ENCODE assay signal across 27 mouse cellular contexts in the genomic region with DNA sequence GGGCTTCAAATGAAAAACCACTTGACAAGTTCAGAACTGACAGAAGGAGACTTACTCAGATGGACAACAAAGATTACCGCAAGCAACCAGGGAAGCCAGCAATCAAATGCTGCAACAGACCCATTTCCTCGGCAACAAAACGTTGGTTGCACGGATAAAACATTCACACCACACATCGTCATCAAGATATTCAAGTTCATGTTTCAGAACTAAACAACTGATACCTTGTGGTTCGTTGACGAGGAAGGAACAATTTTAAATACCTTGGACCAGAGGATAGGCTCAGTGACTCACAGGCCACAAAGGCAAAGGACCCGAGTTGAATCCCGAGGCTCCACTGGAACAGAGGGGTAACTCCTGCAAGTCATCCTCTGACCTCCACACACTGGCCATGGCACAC.
DNase-seq lines count a peak whose midpoint lies in the region; ATAC-seq and TF ChIP-seq lines count a peak whose summit lies in the region.
"Had no signal": no experiment of that assay in that cellular context is flagged by ENCODE, and none has a peak within 500 bp of the region (broad histone marks: within the 10 kb centered on the region; RNA-seq: fewer than 3 reads in every experiment).

No protein-coding gene starts in this region.

- H3K9ac ChIP-seq in hindbrain, embryonic 13.5 days = no peak overlapping the region
- H3K9ac ChIP-seq in hindbrain, embryonic 14.5 days = no peak overlapping the region
- no peak overlapping the region for H3K9ac ChIP-seq in neural tube, embryonic 15.5 days (replicated peaks)
- H3K9ac ChIP-seq: forebrain, embryonic 13.5 days; heart, embryonic 12.5 days; heart, embryonic 15.5 days; hindbrain, embryonic 15.5 days had no signal

- H3K9me3 ChIP-seq in hindbrain, embryonic 13.5 days = no peaks in the 10 kb centered on the region
- no peaks in the 10 kb centered on the region for H3K9me3 ChIP-seq in hindbrain, embryonic 14.5 days (ENCODE audit: control insufficient read depth, low read length)
- H3K9me3 ChIP-seq in G1E (replicated peaks) = peaks cover 4% of the 10 kb centered on the region; the same call in 1 of the 2 replicates
- no peaks in the 10 kb centered on the region for H3K9me3 ChIP-seq in neural tube, embryonic 15.5 days (replicated peaks)
- H3K9me3 ChIP-seq: forebrain, embryonic 10.5 days; forebrain, embryonic 13.5 days; heart, embryonic 12.5 days; heart, embryonic 15.5 days; hindbrain, embryonic 10.5 days; hindbrain, embryonic 15.5 days had no signal

- no peaks in the 10 kb centered on the region for H3K36me3 ChIP-seq in hindbrain, embryonic 13.5 days
- no peaks in the 10 kb centered on the region for H3K36me3 ChIP-seq in hindbrain, embryonic 14.5 days (replicated peaks; ENCODE audit: control insufficient read depth, insufficient read depth)
- no peaks in the 10 kb centered on the region for H3K36me3 ChIP-seq in G1E (replicated peaks)
- H3K36me3 ChIP-seq in neural tube, embryonic 15.5 days = no peaks in the 10 kb centered on the region
- H3K36me3 ChIP-seq: forebrain, embryonic 10.5 days; heart, embryonic 12.5 days; heart, embryonic 15.5 days; hindbrain, embryonic 10.5 days; hindbrain, embryonic 15.5 days had no signal

- H3K27ac ChIP-seq in hindbrain, embryonic 13.5 days = no peak overlapping the region
- no peak overlapping the region for H3K27ac ChIP-seq in hindbrain, embryonic 14.5 days
- no peak overlapping the region for H3K27ac ChIP-seq in neural tube, embryonic 15.5 days (replicated peaks)
- H3K27ac ChIP-seq: forebrain, embryonic 10.5 days; forebrain, embryonic 13.5 days; heart, embryonic 15.5 days; hindbrain, embryonic 10.5 days; hindbrain, embryonic 15.5 days had no signal

- no peak for DNase-seq in hindbrain, embryonic 14.5 days (ENCODE audit: low spot score)
- no peak for DNase-seq in G1E (ENCODE audit: low spot score)
- no peak for DNase-seq in kidney, adult 11 months
- no peak for DNase-seq in right cerebral cortex, adult 18-20 months
- DNase-seq: adrenal gland, postnatal 10 days; B cell, adult 2 months; cerebellum, adult 11 months; cerebellum, adult 2 months; cerebellum, adult 9-11 months; cerebellum, postnatal 25 days; gastrocnemius, postnatal 10 days; gastrocnemius, postnatal 36 days; heart, adult 11 months; heart, postnatal 10 days; heart, postnatal 36 days had no signal

- H3K4me1 ChIP-seq in hindbrain, embryonic 13.5 days (replicated peaks) = no peaks in the 10 kb centered on the region
- H3K4me1 ChIP-seq in hindbrain, embryonic 14.5 days (replicated peaks; ENCODE audit: control insufficient read depth, insufficient read depth, low read length) = no peaks in the 10 kb centered on the region
- H3K4me1 ChIP-seq in G1E (ENCODE audit: insufficient read depth, low read depth, low read length) = peaks cover 18% of the 10 kb centered on the region
- no peaks in the 10 kb centered on the region for H3K4me1 ChIP-seq in neural tube, embryonic 15.5 days
- H3K4me1 ChIP-seq: forebrain, embryonic 10.5 days; forebrain, embryonic 13.5 days; heart, embryonic 12.5 days; heart, embryonic 15.5 days; hindbrain, embryonic 10.5 days; hindbrain, embryonic 15.5 days had no signal

- no peak for TF ChIP-seq CTCF in G1E (IDR thresholded peaks at IDR 0.05; ENCODE audit: low read depth, low read length)

- no peaks in the 10 kb centered on the region for H3K27me3 ChIP-seq in hindbrain, embryonic 13.5 days
- no peaks in the 10 kb centered on the region for H3K27me3 ChIP-seq in hindbrain, embryonic 14.5 days (ENCODE audit: control insufficient read depth, insufficient read depth, low read length)
- no peaks in the 10 kb centered on the region for H3K27me3 ChIP-seq in G1E (ENCODE audit: insufficient read depth, low read length)
- H3K27me3 ChIP-seq in neural tube, embryonic 15.5 days (replicated peaks) = no peaks in the 10 kb centered on the region
- H3K27me3 ChIP-seq: forebrain, embryonic 13.5 days; heart, embryonic 12.5 days; heart, embryonic 15.5 days; hindbrain, embryonic 15.5 days; Patski had no signal

- H3K4me3 ChIP-seq in hindbrain, embryonic 13.5 days = no peak overlapping the region
- no peak overlapping the region for H3K4me3 ChIP-seq in hindbrain, embryonic 14.5 days (replicated peaks; ENCODE audit: low read length)
- H3K4me3 ChIP-seq in G1E (ENCODE audit: low read depth, low read length) = no peak overlapping the region
- no peak overlapping the region for H3K4me3 ChIP-seq in neural tube, embryonic 15.5 days (replicated peaks)
- H3K4me3 ChIP-seq: forebrain, embryonic 10.5 days; forebrain, embryonic 13.5 days; heart, embryonic 12.5 days; heart, embryonic 15.5 days; hindbrain, embryonic 10.5 days; hindbrain, embryonic 15.5 days had no signal

- WGBS in hindbrain, embryonic 13.5 days = 94% methylated on average over 9 of the region's 9 CpGs
- 92% methylated on average over 9 of the region's 9 CpGs for WGBS in hindbrain, embryonic 14.5 days
- WGBS in neural tube, embryonic 15.5 days = 94% methylated on average over 9 of the region's 9 CpGs

- no peak overlapping the region for H3K4me2 ChIP-seq in hindbrain, embryonic 13.5 days
- H3K4me2 ChIP-seq in hindbrain, embryonic 14.5 days (replicated peaks) = no peak overlapping the region
- no peak overlapping the region for H3K4me2 ChIP-seq in neural tube, embryonic 15.5 days
- H3K4me2 ChIP-seq: forebrain, embryonic 13.5 days; heart, embryonic 12.5 days; heart, embryonic 15.5 days; hindbrain, embryonic 15.5 days had no signal

- ATAC-seq in hindbrain, embryonic 13.5 days (ENCODE audit: low FRiP score) = 0 out of 2 replicates have a peak, but pooled peaks have one; percentile 19
- ATAC-seq in hindbrain, embryonic 14.5 days (ENCODE audit: low FRiP score) = no peak
- ATAC-seq in G1E (ENCODE audit: extremely low read depth, insufficient number of reproducible peaks, low FRiP score, poor library complexity, severe bottlenecking) = peak; percentile 58
- peak; percentile 44 for ATAC-seq in granulocyte monocyte progenitor cell, adult 5-6 weeks (replicated peaks; ENCODE audit: poor library complexity, severe bottlenecking)
- no peak for ATAC-seq in neural tube, embryonic 15.5 days (ENCODE audit: low FRiP score)
- ATAC-seq: CD4-positive, CD25-positive, alpha-beta regulatory T cell, adult 4 months; forebrain, embryonic 13.5 days; forebrain, embryonic 16.5 days; Patski had no signal

Comparison
In these comparisons a context has a peak if more than half of its experiments do, and no peak if none do; other contexts are left out.
1. ATAC-seq: peak in hindbrain, embryonic 13.5 days (single experiment), G1E (single experiment) and granulocyte monocyte progenitor cell, adult 5-6 weeks (single experiment); none in hindbrain, embryonic 14.5 days (single experiment) and neural tube, embryonic 15.5 days (single experiment).